Mouse (Mus musculus) heart, postnatal 10 days (tissue): ENCODE measurements at regions not wholly inside any gene's neighbourhood (a gene's known extent, or its start where the extent isn't known, plus 50 kb on each side); places are given as distances from the start of the nearest gene placed in this dataset.
A peak's percentile ranks its signal among the peaks of the same experiment; 100 is the strongest.
"Not testable (repeated sequence)": the region's sequence is repeated elsewhere in the genome, so short reads cannot be mapped to it uniquely, and the experiment has no call there.

Experiments
- DNase-seq, 2 experiments: peaks; one replicate each; pipeline ENCODE4 v3.0.0; 2021
- intact Hi-C: fragments of 180-260 bp; cut with DNase I; formaldehyde crosslinking; loops from one replicate; pipeline ENCODE4 v1.15.1; 2025

- no peak for DNase-seq
- intact Hi-C loops: no loop called here
Measured at GRCm38 (mm10) chr4:18620361-18620760, 984.9 kb upstream of the Gm12353 start.

GRCm38 (mm10) chr4:18639035-18639434 is 966.2 kb upstream of the Gm12353 start:
- intact Hi-C loops: no loop called here
- DNase-seq: no peak

- intact Hi-C loops: no loop called here
- peak in 1 of 2 experiments; percentile 17 for DNase-seq
Measured at GRCm38 (mm10) chr4:18649153-18649552, 956.1 kb upstream of the Gm12353 start.

DNA sequence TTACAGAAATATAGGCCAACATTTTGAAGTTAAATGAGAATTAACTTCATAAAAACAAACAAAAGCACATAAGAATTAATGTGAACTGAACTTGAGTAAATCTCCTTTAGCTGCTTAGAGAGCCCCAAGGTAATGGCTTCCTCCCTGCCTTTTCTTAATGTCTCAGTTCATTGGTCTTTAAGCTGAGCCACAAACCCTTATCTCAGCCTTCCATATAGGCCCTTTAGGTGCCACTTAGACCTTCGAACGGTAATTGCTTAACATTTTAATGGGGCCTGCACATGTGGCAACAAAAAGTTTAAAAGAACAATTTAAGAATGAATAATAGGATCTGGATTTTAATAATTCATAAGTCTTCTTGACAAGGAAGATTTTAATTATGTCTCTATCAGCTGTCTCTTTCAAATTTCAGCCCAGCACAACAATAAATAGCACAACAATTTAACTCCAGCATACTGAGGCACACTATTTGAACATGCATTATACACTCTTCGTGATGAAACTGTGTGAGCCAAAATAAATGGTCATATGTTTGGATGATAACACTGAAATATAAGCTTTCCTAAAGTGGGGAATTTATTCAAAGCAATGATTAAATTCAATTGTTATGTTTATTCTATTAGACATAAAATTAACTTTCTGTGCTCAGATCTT is 919.2 kb upstream of the Gm12353 start:
- no peak for DNase-seq
- intact Hi-C loops: no loop called here

DNA sequence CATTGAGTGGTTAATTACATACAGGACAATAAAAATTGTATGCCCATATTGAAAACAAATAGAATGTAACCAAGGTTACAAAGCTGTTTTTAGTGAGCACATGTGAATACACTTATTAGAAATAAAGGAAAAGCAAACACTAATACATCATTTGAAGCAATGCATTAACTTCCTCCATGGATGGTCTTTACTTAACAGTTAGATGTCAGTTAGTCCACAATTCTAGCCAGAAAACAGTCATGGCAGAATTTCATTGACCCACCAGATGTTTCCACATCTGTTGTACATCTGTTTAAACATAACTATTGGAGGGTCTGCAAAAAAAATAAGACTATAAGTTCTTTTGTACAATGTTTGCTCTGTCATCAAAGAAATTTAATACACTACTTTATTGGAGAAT is 911.2 kb upstream of the Gm12353 start:
- no peak for DNase-seq
- intact Hi-C loops: no loop called here

DNA sequence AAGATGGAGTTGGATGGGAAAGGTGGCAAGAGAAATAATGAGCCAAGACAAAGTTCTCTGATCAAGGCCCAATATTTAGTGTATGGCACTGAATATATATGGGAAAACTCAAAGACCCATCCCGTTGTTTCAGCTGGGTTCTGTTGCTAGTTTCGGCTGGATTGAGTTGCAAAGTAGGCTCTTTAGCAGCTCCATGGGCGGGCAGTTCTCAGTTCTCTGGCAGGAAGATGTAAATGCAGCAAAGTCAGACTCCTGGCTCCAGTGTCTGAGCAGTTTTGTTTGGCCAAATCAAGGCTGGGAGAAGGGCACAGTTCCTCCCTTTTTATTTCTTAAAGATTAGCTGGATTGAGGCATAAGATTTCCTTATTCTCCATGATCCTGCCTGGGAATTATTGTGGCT is 909.0 kb upstream of the Gm12353 start:
- DNase-seq: no peak
- intact Hi-C loops: no loop called here

DNA sequence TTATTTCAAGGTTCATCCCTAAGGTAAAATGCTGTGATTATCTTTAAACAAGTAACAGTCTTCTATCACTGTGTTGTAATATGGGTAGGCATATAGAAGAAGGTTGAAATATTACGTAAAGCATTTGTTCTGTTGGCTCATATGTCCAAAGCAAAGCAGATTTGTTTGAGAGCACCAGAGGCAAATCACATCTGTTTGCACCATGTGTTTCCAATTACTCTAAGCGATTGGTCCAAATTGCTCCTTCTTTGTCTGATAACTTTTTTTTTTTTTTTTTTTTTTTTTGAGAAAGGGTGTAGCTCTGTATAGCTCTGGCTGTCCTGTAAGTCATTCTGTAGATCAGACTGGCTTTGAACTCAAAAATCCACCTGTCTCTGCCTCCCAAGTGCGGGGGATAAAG is 861.0 kb upstream of the Gm12353 start:
- no peak for DNase-seq
- intact Hi-C loops: no loop called here

- intact Hi-C loops: no loop called here
- DNase-seq: no peak
Measured at GRCm38 (mm10) chr4:18788398-18788797, 816.9 kb upstream of the Gm12353 start.

- peak; percentile 25 to 28 for DNase-seq
- intact Hi-C loops: no loop called here
Measured at GRCm38 (mm10) chr4:18795740-18796394, 809.4 kb upstream of the Gm12353 start.

GRCm38 (mm10) chr4:18796395-18796740 is 808.9 kb upstream of the Gm12353 start:
- intact Hi-C loops: no loop called here
- DNase-seq: no peak

DNA sequence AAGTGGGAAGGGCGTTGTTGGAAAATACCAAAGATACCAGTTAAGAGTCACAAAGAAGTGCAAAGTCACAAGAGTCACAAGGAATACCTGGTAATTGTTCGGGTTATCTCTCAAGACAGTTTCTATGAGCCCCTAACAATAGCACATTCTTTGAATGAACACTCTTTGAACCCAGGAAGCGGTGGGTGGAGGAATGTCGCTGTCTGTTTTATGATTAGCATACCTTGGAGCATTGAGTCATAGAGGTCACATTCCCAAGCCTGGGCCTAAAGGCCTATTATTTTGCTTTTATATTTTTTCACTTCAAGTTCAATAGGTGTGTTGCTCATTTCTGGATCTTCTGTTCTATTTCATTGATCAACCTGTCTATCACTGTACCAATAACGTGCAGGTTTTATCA is 802.1 kb upstream of the Gm12353 start:
- intact Hi-C loops, DNase-seq: not testable (repeated sequence)
